Mouse (Mus musculus): ENCODE measurements around the gene LTO1. TPM values are rescaled to one million over a fixed set of nuclear protein-coding genes. Genes with fewer than 3 reads are reported as not detected.
A peak's percentile ranks its signal among the peaks of the same experiment; 100 is the strongest.

The LTO1 gene
- 13.5 TPM for polyA plus RNA-seq (2012; fragmentation: generic; extraction: Trizol)
- long read RNA-seq, experiment 1, full-length matches to known transcripts, result 4 of 13 reads
- long read RNA-seq, experiment 1, partial matches to known transcripts, result 0 of 13 reads
- long read RNA-seq, experiment 1, other reads (novel, unspliced or antisense), result 9 of 13 reads
- long read RNA-seq, experiment 2, full-length matches to known transcripts, result 59 of 68 reads
- long read RNA-seq, experiment 2, partial matches to known transcripts, result 2 of 68 reads
- long read RNA-seq, experiment 2, other reads (novel, unspliced or antisense), result 7 of 68 reads

GRCm38 (mm10) chr7:144914948-144915750, at the start of gene LTO1:
LTO1 (plus strand) TSS chr7:144915100.
- Histone ChIP-seq H3K79me2 (ENCODE audit: control insufficient read depth, insufficient read depth) (peaks cover 19% of the 10 kb centered on the region), H3ac (ENCODE audit: control insufficient read depth, insufficient read length, low read depth) (peak within 1 kb of the TSS; percentile 72), H3K36me3 (ENCODE audit: control insufficient read depth, insufficient read depth) (peaks cover 12% of the 10 kb centered on the region), H3K27me3 (ENCODE audit: control insufficient read depth, insufficient read depth, insufficient read length) (no peaks in the 10 kb centered on the region), H3K79me3 (ENCODE audit: low read depth) (no peaks in the 10 kb centered on the region), H3K4me3 (ENCODE audit: insufficient read depth, poor library complexity, severe bottlenecking) (peak within 1 kb of the TSS; percentile 56)
- TF ChIP-seq MAX (IDR thresholded peaks at IDR 0.05) (no peak), MYOG (IDR thresholded peaks at IDR 0.05; ENCODE audit: control insufficient read depth, extremely low read depth, insufficient read length) (no peak), FOSL1 (IDR thresholded peaks at IDR 0.05; ENCODE audit: insufficient read depth, low read length, poor library complexity, severe bottlenecking) (no peak), CEBPB (IDR thresholded peaks at IDR 0.05; ENCODE audit: low read depth) (no peak), CTCF (IDR thresholded peaks at IDR 0.05; ENCODE audit: control insufficient read depth, insufficient read depth, insufficient read length) (no peak), MYOD1 (IDR thresholded peaks at IDR 0.05; ENCODE audit: control insufficient read depth, insufficient read length, low read depth) (no peak), USF1 (IDR thresholded peaks at IDR 0.05; ENCODE audit: low read depth) (no peak)

GRCm38 (mm10) chr7:144867161-144867560, 47.7 kb upstream of the LTO1 start:
- Histone ChIP-seq H3K79me3 (ENCODE audit: low read depth) (no peaks in the 10 kb centered on the region), H3K36me3 (ENCODE audit: control insufficient read depth, insufficient read depth) (no peaks in the 10 kb centered on the region), H3K79me2 (ENCODE audit: control insufficient read depth, insufficient read depth) (no peaks in the 10 kb centered on the region), H3ac (ENCODE audit: control insufficient read depth, insufficient read length, low read depth) (no peak overlapping the region), H3K4me3 (ENCODE audit: insufficient read depth, poor library complexity, severe bottlenecking) (no peak overlapping the region), H3K27me3 (ENCODE audit: control insufficient read depth, insufficient read depth, insufficient read length) (peaks cover 48% of the 10 kb centered on the region)
- TF ChIP-seq USF1 (IDR thresholded peaks at IDR 0.05; ENCODE audit: low read depth) (no peak), FOSL1 (IDR thresholded peaks at IDR 0.05; ENCODE audit: insufficient read depth, low read length, poor library complexity, severe bottlenecking) (no peak), MAX (IDR thresholded peaks at IDR 0.05) (no peak), CTCF (IDR thresholded peaks at IDR 0.05; ENCODE audit: control insufficient read depth, insufficient read depth, insufficient read length) (no peak), MYOD1 (IDR thresholded peaks at IDR 0.05; ENCODE audit: control insufficient read depth, insufficient read length, low read depth) (no peak), CEBPB (IDR thresholded peaks at IDR 0.05; ENCODE audit: low read depth) (no peak), MYOG (IDR thresholded peaks at IDR 0.05; ENCODE audit: control insufficient read depth, extremely low read depth, insufficient read length) (no peak)

GRCm38 (mm10) chr7:144867602-144868001, 47.3 kb upstream of the LTO1 start:
- Histone ChIP-seq H3K27me3 (ENCODE audit: control insufficient read depth, insufficient read depth, insufficient read length) (peaks cover 43% of the 10 kb centered on the region), H3K79me2 (ENCODE audit: control insufficient read depth, insufficient read depth) (no peaks in the 10 kb centered on the region), H3K36me3 (ENCODE audit: control insufficient read depth, insufficient read depth) (no peaks in the 10 kb centered on the region), H3K4me3 (ENCODE audit: insufficient read depth, poor library complexity, severe bottlenecking) (no peak overlapping the region), H3ac (ENCODE audit: control insufficient read depth, insufficient read length, low read depth) (no peak overlapping the region), H3K79me3 (ENCODE audit: low read depth) (no peaks in the 10 kb centered on the region)
- no peak for TF ChIP-seq MYOG (IDR thresholded peaks at IDR 0.05; ENCODE audit: control insufficient read depth, extremely low read depth, insufficient read length)
- no peak for TF ChIP-seq MYOD1 (IDR thresholded peaks at IDR 0.05; ENCODE audit: control insufficient read depth, insufficient read length, low read depth)
- TF ChIP-seq CEBPB (IDR thresholded peaks at IDR 0.05; ENCODE audit: low read depth), result no peak

- Histone ChIP-seq H3K4me3 (ENCODE audit: insufficient read depth, poor library complexity, severe bottlenecking) (no peak overlapping the region), H3K79me2 (ENCODE audit: control insufficient read depth, insufficient read depth) (no peaks in the 10 kb centered on the region), H3K36me3 (ENCODE audit: control insufficient read depth, insufficient read depth) (no peaks in the 10 kb centered on the region), H3K79me3 (ENCODE audit: low read depth) (no peaks in the 10 kb centered on the region), H3ac (ENCODE audit: control insufficient read depth, insufficient read length, low read depth) (no peak overlapping the region), H3K27me3 (ENCODE audit: control insufficient read depth, insufficient read depth, insufficient read length) (peaks cover 43% of the 10 kb centered on the region)
- TF ChIP-seq USF1 (IDR thresholded peaks at IDR 0.05; ENCODE audit: low read depth) (no peak), CEBPB (IDR thresholded peaks at IDR 0.05; ENCODE audit: low read depth) (no peak)
These were observed 42.5 kb upstream of the LTO1 start for GRCm38 (mm10) chr7:144872420-144872819.

GRCm38 (mm10) chr7:144873160-144873559, 41.7 kb upstream of the LTO1 start:
- Histone ChIP-seq H3K27me3 (ENCODE audit: control insufficient read depth, insufficient read depth, insufficient read length) (peaks cover 40% of the 10 kb centered on the region), H3K4me3 (ENCODE audit: insufficient read depth, poor library complexity, severe bottlenecking) (no peak overlapping the region), H3K79me2 (ENCODE audit: control insufficient read depth, insufficient read depth) (no peaks in the 10 kb centered on the region), H3ac (ENCODE audit: control insufficient read depth, insufficient read length, low read depth) (no peak overlapping the region), H3K36me3 (ENCODE audit: control insufficient read depth, insufficient read depth) (no peaks in the 10 kb centered on the region), H3K79me3 (ENCODE audit: low read depth) (no peaks in the 10 kb centered on the region)
- TF ChIP-seq CTCF (IDR thresholded peaks at IDR 0.05; ENCODE audit: control insufficient read depth, insufficient read depth, insufficient read length), result no peak
- no peak for TF ChIP-seq MYOG (IDR thresholded peaks at IDR 0.05; ENCODE audit: control insufficient read depth, extremely low read depth, insufficient read length)
- TF ChIP-seq MYOD1 (IDR thresholded peaks at IDR 0.05; ENCODE audit: control insufficient read depth, insufficient read length, low read depth), result no peak
- no peak for TF ChIP-seq MAX (IDR thresholded peaks at IDR 0.05)
- no peak for TF ChIP-seq FOSL1 (IDR thresholded peaks at IDR 0.05; ENCODE audit: insufficient read depth, low read length, poor library complexity, severe bottlenecking)
- TF ChIP-seq USF1 (IDR thresholded peaks at IDR 0.05; ENCODE audit: low read depth), result no peak
- no peak for TF ChIP-seq CEBPB (IDR thresholded peaks at IDR 0.05; ENCODE audit: low read depth)
